Mouse (Mus musculus): ENCODE results near the gene Pid1.

The Pid1 gene

GRCm38 (mm10) chr1:84077023-84077422 is 287.0 kb downstream of the Pid1 start:
- in situ Hi-C loops (cut with MboI, MseI) = no loop called here

- in situ Hi-C loops (cut with MboI, MseI) = no loop called here
Observed at GRCm38 (mm10) chr1:84056884-84057630, 306.9 kb downstream of the Pid1 start.

GRCm38 (mm10) chr1:84056306-84056705 is 307.7 kb downstream of the Pid1 start:
- in situ Hi-C loops (cut with MboI, MseI) = no loop called here

GRCm38 (mm10) chr1:84025746-84026145 is 338.2 kb downstream of the Pid1 start:
- in situ Hi-C loops (cut with MboI, MseI) = loop anchor here (5.0 kb wide), 1 partner anchor 68 kb away; no protein-coding TSS in a partner anchor

- in situ Hi-C loops (cut with MboI, MseI) = no loop called here
Observed at GRCm38 (mm10) chr1:84012871-84013375, 351.1 kb downstream of the Pid1 start.

GRCm38 (mm10) chr1:84002630-84003029 is 361.4 kb downstream of the Pid1 start:
- in situ Hi-C loops (cut with MboI, MseI) = no loop called here

Measured in T-helper 2 cell (primary cell).